Mouse (Mus musculus) forebrain, embryonic 15.5 days (tissue): Measurements from ENCODE around the gene Trub1. TPM values are rescaled to one million over a fixed set of nuclear protein-coding genes. Genes with fewer than 3 reads are reported as not detected.
A peak's percentile ranks its signal among the peaks of the same experiment; 100 is the strongest.

Source experiments
- ATAC-seq: fragments of 200-750 bp; cut with Nextera tagmentation; replicated peaks from 2 replicates; pipeline ENCODE4 v1.8.0; 2017; ENCODE audit warnings: mild to moderate bottlenecking, moderate TSS enrichment, moderate library complexity
- H3K27ac ChIP-seq: fragments of 300-500 bp; sonication (generic); replicated peaks from 2 replicates; pipeline ENCODE4 v1.5.1; 2015; ENCODE audit warnings: mild to moderate bottlenecking, inconsistent platforms
- H3K27me3 ChIP-seq: fragments of 300-500 bp; sonication (generic); 2 replicates; pipeline ENCODE4 v1.6.1; 2015; ENCODE audit warnings: inconsistent platforms
- H3K36me3 ChIP-seq: fragments of 300-500 bp; sonication (generic); 2 replicates; pipeline ENCODE4 v1.6.1; 2015; ENCODE audit warnings: mild to moderate bottlenecking, inconsistent platforms
- H3K4me1 ChIP-seq: fragments of 300-500 bp; sonication (generic); 2 replicates; pipeline ENCODE4 v1.6.1; 2015; ENCODE audit warnings: inconsistent platforms
- H3K4me2 ChIP-seq: fragments of 300-500 bp; sonication (generic); replicated peaks from 2 replicates; pipeline ENCODE4 v1.6.1; 2015; ENCODE audit warnings: mild to moderate bottlenecking, inconsistent platforms
- H3K4me3 ChIP-seq: fragments of 300-500 bp; sonication (generic); 2 replicates; pipeline ENCODE4 v1.5.1; 2015; ENCODE audit warnings: mild to moderate bottlenecking, inconsistent platforms
- H3K9ac ChIP-seq: fragments of 300-500 bp; sonication (generic); replicated peaks from 2 replicates; pipeline ENCODE4 v1.6.1; 2015; ENCODE audit warnings: mild to moderate bottlenecking, inconsistent platforms
- H3K9me3 ChIP-seq: fragments of 300-500 bp; sonication (generic); 2 replicates; pipeline ENCODE4 v1.6.1; 2016; ENCODE audit warnings: inconsistent platforms
- WGBS: fragments of 180-500 bp; shearing (Covaris S2); methylation state at CpG from one replicate; pipeline ENCODE4 v1.1.7; 2015; ENCODE audit warnings: mixed read lengths; 5-methylcytosine and 5-hydroxymethylcytosine counted together
- polyA plus RNA-seq: library from polyadenylated mRNA; unstranded; fragments of >200 nt; fragmentation: Nextera tagmentation; extraction: Ambion mirVana; gene quantifications from 2 replicates; pipeline ENCODE4 v1.2.1, GENCODE M21; 2015

The Trub1 gene
- polyA plus RNA-seq, 1 experiment from 2014 or later, result 16.3 TPM

DNA sequence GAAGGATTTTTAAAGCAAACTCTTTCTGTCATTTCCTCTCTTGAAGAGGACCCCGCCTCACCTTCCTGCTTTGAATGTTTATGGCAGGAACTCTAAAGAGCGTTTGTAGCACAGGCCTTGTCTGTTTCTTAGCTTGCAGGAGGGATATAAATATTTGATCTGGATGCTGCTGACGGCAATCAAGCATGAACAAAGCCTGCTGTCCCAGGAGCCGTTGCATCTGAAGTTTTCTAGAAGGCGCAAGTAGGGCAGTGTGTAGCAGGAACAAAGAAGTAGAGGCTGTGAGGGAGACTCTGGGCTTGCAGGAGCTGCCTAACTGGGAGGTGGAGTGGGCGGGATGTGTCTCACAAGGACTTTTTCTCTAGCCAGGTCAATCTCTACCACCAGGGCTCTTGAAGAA lies 50.4 kb downstream of the Trub1 start:
- no peak overlapping the region for H3K9ac ChIP-seq
- WGBS, result 63% methylated on average over 6 of the region's 6 CpGs
- H3K4me1 ChIP-seq, result peaks cover 16% of the 10 kb centered on the region
- no peak overlapping the region for H3K4me2 ChIP-seq
- no peak for ATAC-seq
- H3K27me3 ChIP-seq, result no peaks in the 10 kb centered on the region
- H3K27ac ChIP-seq, result no peak overlapping the region
- H3K9me3 ChIP-seq, result no peaks in the 10 kb centered on the region
- no peaks in the 10 kb centered on the region for H3K36me3 ChIP-seq
- H3K4me3 ChIP-seq, result no peak overlapping the region

GRCm38 (mm10) chr19:57505048-57505932 lies 52.6 kb downstream of the Trub1 start:
- H3K27ac ChIP-seq, result peak overlapping the region; percentile 74
- H3K4me1 ChIP-seq, result peaks cover 16% of the 10 kb centered on the region
- H3K4me3 ChIP-seq, result no peak overlapping the region
- H3K4me2 ChIP-seq, result peak overlapping the region; percentile 14; the same call in 1 of the 2 replicates
- H3K36me3 ChIP-seq, result no peaks in the 10 kb centered on the region
- no peaks in the 10 kb centered on the region for H3K27me3 ChIP-seq
- H3K9me3 ChIP-seq, result no peaks in the 10 kb centered on the region
- no peak overlapping the region for H3K9ac ChIP-seq
- WGBS, result 53% methylated on average over 25 of the region's 25 CpGs
- ATAC-seq, result peak; percentile 66

DNA sequence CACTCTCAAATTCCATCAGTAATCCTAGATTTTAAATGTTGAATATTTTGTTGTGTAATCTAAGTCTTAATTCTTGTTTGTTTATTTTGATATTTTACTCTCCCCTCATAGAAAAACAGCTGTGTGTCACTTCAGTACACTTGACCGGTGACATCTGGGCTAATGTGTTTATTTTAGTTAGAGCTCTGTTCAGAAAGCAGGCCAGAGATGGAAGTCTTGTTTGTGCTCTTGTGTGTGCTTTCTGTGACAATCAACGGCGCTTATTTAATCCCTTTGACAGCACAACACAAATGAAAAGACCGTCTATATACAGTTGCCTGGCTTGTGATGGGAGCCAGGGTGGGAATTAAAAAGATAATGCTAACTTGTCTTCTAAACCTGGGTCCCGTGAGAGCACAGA lies 53.9 kb downstream of the Trub1 start:
- H3K4me1 ChIP-seq, result peaks cover 16% of the 10 kb centered on the region
- no peak overlapping the region for H3K4me2 ChIP-seq
- no peak overlapping the region for H3K27ac ChIP-seq
- H3K9me3 ChIP-seq, result no peaks in the 10 kb centered on the region
- no peak for ATAC-seq
- 46% methylated on average over 5 of the region's 5 CpGs for WGBS
- no peaks in the 10 kb centered on the region for H3K27me3 ChIP-seq
- H3K4me3 ChIP-seq, result no peak overlapping the region
- H3K36me3 ChIP-seq, result no peaks in the 10 kb centered on the region
- H3K9ac ChIP-seq, result no peak overlapping the region

DNA sequence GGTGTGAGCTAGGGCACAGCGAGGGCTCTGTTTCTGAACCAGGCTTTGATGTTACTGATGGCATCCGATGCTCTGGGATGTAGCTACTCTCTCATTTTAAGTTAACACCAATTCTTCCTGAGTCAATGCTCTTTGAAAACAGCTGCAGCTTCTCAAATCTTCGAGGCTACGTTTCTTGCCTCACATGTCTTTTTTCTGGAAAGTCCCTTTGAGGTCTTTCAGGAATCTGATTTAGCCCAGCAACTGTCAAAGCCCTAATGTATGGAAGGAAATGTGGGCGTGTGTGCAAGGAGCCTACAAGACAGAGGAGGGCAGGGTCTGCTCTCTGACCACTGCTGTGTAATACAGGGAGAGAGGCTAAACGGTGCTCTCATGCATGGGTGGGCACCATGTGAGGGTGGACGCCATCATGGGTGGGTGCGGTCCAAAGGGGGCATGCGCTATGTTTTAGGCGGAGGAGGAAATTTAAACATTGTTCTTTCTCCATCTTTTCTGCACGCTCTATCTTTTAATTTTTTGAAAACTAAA lies 55.6 kb downstream of the Trub1 start:
- Histone ChIP-seq H3K36me3 (no peaks in the 10 kb centered on the region), H3K9me3 (no peaks in the 10 kb centered on the region), H3K4me1 (peaks cover 16% of the 10 kb centered on the region), H3K4me2 (no peak overlapping the region), H3K27ac (no peak overlapping the region), H3K27me3 (no peaks in the 10 kb centered on the region), H3K4me3 (no peak overlapping the region), H3K9ac (no peak overlapping the region)
- WGBS, result 82% methylated on average over 11 of the region's 11 CpGs
- no peak for ATAC-seq

DNA sequence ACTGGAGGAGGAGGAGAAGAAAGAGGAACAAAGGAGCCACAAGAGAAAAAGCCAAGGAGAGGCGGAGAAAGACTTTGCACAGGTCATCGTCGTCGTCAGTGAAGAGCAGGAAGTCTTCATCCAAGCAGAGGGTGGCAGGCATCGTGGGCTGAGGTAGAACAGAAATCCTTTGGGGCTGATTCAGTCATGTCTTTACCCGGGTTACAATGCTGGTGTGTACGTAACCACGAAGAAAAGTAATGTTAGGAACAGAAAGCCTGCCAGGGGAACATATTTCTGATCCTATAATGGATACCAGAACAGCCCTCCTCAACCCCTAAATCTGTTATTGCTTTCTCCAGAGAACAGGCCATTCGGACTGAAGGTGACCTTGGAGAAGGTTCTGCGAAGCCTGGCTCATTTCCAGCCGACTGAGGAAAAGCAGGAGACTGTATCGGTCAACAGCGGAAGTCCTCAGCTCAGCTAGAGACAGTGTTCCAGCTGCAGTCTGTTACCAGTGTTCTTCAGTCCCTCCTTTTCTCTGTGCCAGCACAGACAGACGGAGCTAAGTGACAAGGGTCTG lies 57.1 kb downstream of the Trub1 start:
- Histone ChIP-seq H3K4me2 (no peak overlapping the region), H3K9me3 (no peaks in the 10 kb centered on the region), H3K4me1 (peaks cover 16% of the 10 kb centered on the region), H3K4me3 (no peak overlapping the region), H3K27ac (no peak overlapping the region), H3K36me3 (no peaks in the 10 kb centered on the region), H3K9ac (no peak overlapping the region), H3K27me3 (no peaks in the 10 kb centered on the region)
- no peak for ATAC-seq
- WGBS, result 81% methylated on average over 14 of the region's 14 CpGs

DNA sequence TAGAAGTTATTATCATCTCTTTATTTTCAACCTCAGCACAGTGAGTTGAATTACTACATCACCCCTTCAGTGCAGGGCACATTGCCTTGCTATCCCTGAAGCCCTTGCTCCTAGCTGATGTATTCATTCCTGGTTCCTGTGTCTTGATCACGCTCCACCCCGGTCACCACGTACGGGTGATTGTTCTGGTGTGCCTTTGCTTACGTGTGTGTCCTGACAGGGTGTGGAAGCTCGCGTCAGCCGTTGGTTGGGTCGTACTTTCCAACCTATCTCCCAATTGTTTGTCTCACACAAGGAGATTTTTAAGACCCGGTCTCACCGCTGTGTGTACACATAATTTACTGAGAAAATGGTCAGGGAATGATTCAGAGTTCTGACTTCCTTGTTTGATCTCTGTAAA lies 58.1 kb downstream of the Trub1 start:
- no peak overlapping the region for H3K4me2 ChIP-seq
- no peak overlapping the region for H3K9ac ChIP-seq
- 88% methylated on average over 11 of the region's 11 CpGs for WGBS
- no peaks in the 10 kb centered on the region for H3K9me3 ChIP-seq
- no peaks in the 10 kb centered on the region for H3K36me3 ChIP-seq
- H3K4me3 ChIP-seq, result no peak overlapping the region
- H3K27ac ChIP-seq, result no peak overlapping the region
- H3K27me3 ChIP-seq, result no peaks in the 10 kb centered on the region
- peaks cover 8% of the 10 kb centered on the region; the same call in 1 of the 2 replicates for H3K4me1 ChIP-seq
- no peak for ATAC-seq

GRCm38 (mm10) chr19:57513123-57513522 lies 60.4 kb downstream of the Trub1 start:
- WGBS, result 87% methylated on average over 9 of the region's 9 CpGs

GRCm38 (mm10) chr19:57521721-57522120 lies 69.0 kb downstream of the Trub1 start:
- Histone ChIP-seq H3K4me1 (peaks cover 12% of the 10 kb centered on the region; the same call in 1 of the 2 replicates), H3K9ac (no peak overlapping the region), H3K4me2 (no peak overlapping the region), H3K27ac (no peak overlapping the region), H3K9me3 (no peaks in the 10 kb centered on the region), H3K36me3 (no peaks in the 10 kb centered on the region), H3K27me3 (no peaks in the 10 kb centered on the region), H3K4me3 (no peak overlapping the region)
- ATAC-seq, result peak; percentile 35; the same call in 1 of the 2 replicates

More at GRCm38 (mm10) chr19:57513123-57513522, 60.4 kb downstream of the Trub1 start:
- Histone ChIP-seq H3K4me3 (no peak overlapping the region), H3K9ac (no peak overlapping the region), H3K27ac (no peak overlapping the region), H3K36me3 (no peaks in the 10 kb centered on the region), H3K27me3 (no peaks in the 10 kb centered on the region), H3K9me3 (no peaks in the 10 kb centered on the region), H3K4me2 (no peak overlapping the region), H3K4me1 (no peaks in the 10 kb centered on the region)
- ATAC-seq, result no peak

DNA sequence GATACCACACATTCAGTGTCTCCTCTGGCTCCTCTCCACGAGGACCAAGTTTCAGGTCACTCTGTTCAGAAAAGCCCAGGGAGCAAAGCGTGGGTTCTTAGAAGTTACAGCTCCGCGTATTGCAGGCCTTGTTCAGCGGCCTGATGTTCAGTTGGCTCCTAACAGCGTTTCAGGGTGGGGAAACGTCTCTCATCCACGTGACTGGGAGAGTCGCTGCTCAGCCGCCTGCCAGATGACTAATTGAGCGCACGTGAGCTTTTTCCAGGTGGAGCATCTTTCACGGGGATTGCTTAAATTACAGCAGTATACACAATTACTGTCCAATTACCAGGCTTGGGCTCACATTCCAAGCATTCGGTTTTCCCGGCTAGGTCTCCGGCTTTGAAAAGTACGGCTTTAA lies 70.7 kb downstream of the Trub1 start:
- no peaks in the 10 kb centered on the region for H3K9me3 ChIP-seq
- H3K4me3 ChIP-seq, result no peak overlapping the region
- H3K36me3 ChIP-seq, result no peaks in the 10 kb centered on the region
- peaks cover 17% of the 10 kb centered on the region for H3K4me1 ChIP-seq
- 33% methylated on average over 17 of the region's 17 CpGs for WGBS
- H3K4me2 ChIP-seq, result peak overlapping the region; percentile 27
- H3K27me3 ChIP-seq, result no peaks in the 10 kb centered on the region
- H3K27ac ChIP-seq, result no peak overlapping the region
- 0 out of 2 replicates have a peak, but pooled peaks have one; percentile 38 for ATAC-seq
- H3K9ac ChIP-seq, result no peak overlapping the region

- Histone ChIP-seq H3K27me3 (no peaks in the 10 kb centered on the region), H3K9me3 (no peaks in the 10 kb centered on the region), H3K4me1 (peaks cover 17% of the 10 kb centered on the region), H3K9ac (no peak overlapping the region), H3K4me2 (no peak overlapping the region), H3K36me3 (no peaks in the 10 kb centered on the region), H3K4me3 (no peak overlapping the region), H3K27ac (no peak overlapping the region)
- ATAC-seq, result no peak
- WGBS, result 74% methylated on average over 2 of the region's 2 CpGs
Measured at GRCm38 (mm10) chr19:57525693-57526092, 73.0 kb downstream of the Trub1 start.

GRCm38 (mm10) chr19:57530212-57530611 lies 77.5 kb downstream of the Trub1 start:
- Histone ChIP-seq H3K36me3 (no peaks in the 10 kb centered on the region), H3K4me3 (no peak overlapping the region), H3K9me3 (no peaks in the 10 kb centered on the region), H3K4me1 (peaks cover 6% of the 10 kb centered on the region; the same call in 1 of the 2 replicates), H3K4me2 (no peak overlapping the region), H3K27me3 (no peaks in the 10 kb centered on the region), H3K9ac (no peak overlapping the region), H3K27ac (no peak overlapping the region)
- 80% methylated on average over 4 of the region's 4 CpGs for WGBS
- no peak for ATAC-seq

GRCm38 (mm10) chr19:57534262-57534661 lies 81.5 kb downstream of the Trub1 start:
- H3K27me3 ChIP-seq, result no peaks in the 10 kb centered on the region
- no peak overlapping the region for H3K27ac ChIP-seq
- 83% methylated on average over 7 of the region's 7 CpGs for WGBS
- H3K36me3 ChIP-seq, result no peaks in the 10 kb centered on the region
- H3K9ac ChIP-seq, result no peak overlapping the region
- no peaks in the 10 kb centered on the region for H3K9me3 ChIP-seq
- H3K4me3 ChIP-seq, result no peak overlapping the region
- H3K4me1 ChIP-seq, result peaks cover 18% of the 10 kb centered on the region
- no peak overlapping the region for H3K4me2 ChIP-seq
- ATAC-seq, result no peak
